Comparison of ENCODE assay signal across 8 mouse cellular contexts in genomic region chr15:80225796-80226195, GRCm38 (mm10). TPM values are rescaled to one million over a fixed set of nuclear protein-coding genes. Genes with fewer than 3 reads are reported as not detected.
DNase-seq lines count a peak whose midpoint lies in the region; ATAC-seq and TF ChIP-seq lines count a peak whose summit lies in the region.

No protein-coding gene starts in this region.

- no peak overlapping the region for H3K9ac ChIP-seq in forebrain, embryonic 12.5 days
- no peak overlapping the region for H3K9ac ChIP-seq in intestine, embryonic 14.5 days (ENCODE audit: low read length)
- no peak overlapping the region for H3K9ac ChIP-seq in lung, postnatal 0 days (replicated peaks; ENCODE audit: low read depth)

- DNase-seq in forebrain, embryonic 10.5 days (ENCODE audit: extremely low spot score, low spot score): peak; percentile 69
- DNase-seq in right cerebral cortex, adult 2 months (ENCODE audit: low spot score in 2 of 2): peak; percentile 47 to 53
- DNase-seq in right cerebral cortex, postnatal 25 days: no peak
- DNase-seq in cerebellum, adult 9-11 months: peak; percentile 42
- DNase-seq in intestine, embryonic 14.5 days (ENCODE audit: low spot score): peak; percentile 64
- peak; percentile 82 for DNase-seq in lung, postnatal 0 days (ENCODE audit: low spot score)
- DNase-seq in thymus, postnatal 0 days (ENCODE audit: low spot score): peak; percentile 67

- no peak overlapping the region for H3K27ac ChIP-seq in forebrain, embryonic 10.5 days
- no peak overlapping the region for H3K27ac ChIP-seq in forebrain, embryonic 12.5 days
- no peak overlapping the region for H3K27ac ChIP-seq in intestine, embryonic 14.5 days (ENCODE audit: low read depth)
- H3K27ac ChIP-seq in lung, postnatal 0 days (ENCODE audit: low read length): no peak overlapping the region

- H3K27me3 ChIP-seq in forebrain, embryonic 10.5 days (ENCODE audit: poor library complexity, severe bottlenecking): no peaks in the 10 kb centered on the region
- H3K27me3 ChIP-seq in forebrain, embryonic 12.5 days: no peaks in the 10 kb centered on the region
- H3K27me3 ChIP-seq in intestine, embryonic 14.5 days (replicated peaks; ENCODE audit: control insufficient read depth, insufficient read depth, low read length): no peaks in the 10 kb centered on the region
- no peaks in the 10 kb centered on the region for H3K27me3 ChIP-seq in lung, postnatal 0 days (replicated peaks; ENCODE audit: insufficient read depth, low read length)

- no peak for ATAC-seq in forebrain, embryonic 12.5 days (ENCODE audit: low FRiP score)
- no peak for ATAC-seq in intestine, embryonic 14.5 days (replicated peaks; ENCODE audit: low FRiP score, low TSS enrichment, low read depth)
- ATAC-seq in lung, postnatal 0 days: peak; percentile 81

- H3K9me3 ChIP-seq in forebrain, embryonic 10.5 days: no peaks in the 10 kb centered on the region
- no peaks in the 10 kb centered on the region for H3K9me3 ChIP-seq in forebrain, embryonic 12.5 days
- no peaks in the 10 kb centered on the region for H3K9me3 ChIP-seq in intestine, embryonic 14.5 days (ENCODE audit: control insufficient read depth, low read length)
- no peaks in the 10 kb centered on the region for H3K9me3 ChIP-seq in lung, postnatal 0 days (ENCODE audit: low read length)

- WGBS in forebrain, embryonic 10.5 days: 47% methylated on average over 2 of the region's 2 CpGs
- WGBS in forebrain, embryonic 12.5 days: 44% methylated on average over 2 of the region's 2 CpGs
- 48% methylated on average over 2 of the region's 2 CpGs for WGBS in intestine, embryonic 14.5 days
- 46% methylated on average over 2 of the region's 2 CpGs for WGBS in lung, postnatal 0 days

- TF ChIP-seq EP300 in lung, postnatal 0 days (IDR thresholded peaks at IDR 0.05): no peak

- peak; percentile 82 for TF ChIP-seq CTCF in lung, postnatal 0 days (IDR thresholded peaks at IDR 0.05)

- H3K36me3 ChIP-seq in forebrain, embryonic 10.5 days (replicated peaks): no peaks in the 10 kb centered on the region
- no peaks in the 10 kb centered on the region for H3K36me3 ChIP-seq in forebrain, embryonic 12.5 days (replicated peaks)
- H3K36me3 ChIP-seq in intestine, embryonic 14.5 days (ENCODE audit: control insufficient read depth, insufficient read depth, low read length): no peaks in the 10 kb centered on the region
- H3K36me3 ChIP-seq in lung, postnatal 0 days (ENCODE audit: insufficient read depth, low read length): no peaks in the 10 kb centered on the region

- H3K4me2 ChIP-seq in forebrain, embryonic 12.5 days: no peak overlapping the region
- H3K4me2 ChIP-seq in intestine, embryonic 14.5 days (ENCODE audit: low read length): no peak overlapping the region
- H3K4me2 ChIP-seq in lung, postnatal 0 days (replicated peaks; ENCODE audit: low read depth, low read length): no peak overlapping the region

- peaks cover 9% of the 10 kb centered on the region for H3K4me1 ChIP-seq in forebrain, embryonic 10.5 days
- H3K4me1 ChIP-seq in forebrain, embryonic 12.5 days: peaks cover 4% of the 10 kb centered on the region; the same call in 1 of the 2 replicates
- H3K4me1 ChIP-seq in intestine, embryonic 14.5 days (replicated peaks; ENCODE audit: control insufficient read depth, insufficient read depth, low read length): no peaks in the 10 kb centered on the region
- no peaks in the 10 kb centered on the region for H3K4me1 ChIP-seq in lung, postnatal 0 days (ENCODE audit: insufficient read depth, low read depth, low read length)

- no peak overlapping the region for H3K4me3 ChIP-seq in forebrain, embryonic 10.5 days
- H3K4me3 ChIP-seq in forebrain, embryonic 12.5 days (replicated peaks): no peak overlapping the region
- H3K4me3 ChIP-seq in intestine, embryonic 14.5 days (ENCODE audit: low read depth, low read length): no peak overlapping the region
- no peak overlapping the region for H3K4me3 ChIP-seq in lung, postnatal 0 days (ENCODE audit: low read depth, low read length)

RNA-seq across cellular contexts. Expression of gene Mief1, which starts 8.0 kb away (rescaled TPM):
- 44.3 and 48.2 TPM in 2 replicates for polyA plus RNA-seq in forebrain, embryonic 10.5 days (2016; fragmentation: Nextera tagmentation; extraction: Ambion mirVana)
- polyA plus RNA-seq in forebrain, embryonic 12.5 days (2016; fragmentation: Nextera tagmentation; extraction: Ambion mirVana): 38.6 and 44.2 TPM in 2 replicates
- polyA plus RNA-seq in intestine, embryonic 14.5 days (2014; fragmentation: Nextera tagmentation; extraction: Ambion mirVana): 32.0 and 38.8 TPM in 2 replicates
- 13.2 and 13.7 TPM in 2 replicates for polyA plus RNA-seq in lung, postnatal 0 days (2015; fragmentation: Nextera tagmentation; extraction: Ambion mirVana)
- polyA plus RNA-seq in thymus, postnatal 0 days (2015; fragmentation: Nextera tagmentation; extraction: Ambion mirVana): 25.3 and 27.7 TPM in 2 replicates

RNA-seq across cellular contexts. Expression of gene AC140267.1, which starts 9.8 kb away (rescaled TPM):
- polyA plus RNA-seq in forebrain, embryonic 10.5 days (2016; fragmentation: Nextera tagmentation; extraction: Ambion mirVana): 3.6 and 3.7 TPM in 2 replicates
- polyA plus RNA-seq in forebrain, embryonic 12.5 days (2016; fragmentation: Nextera tagmentation; extraction: Ambion mirVana): not detected in 2 replicates
- polyA plus RNA-seq in intestine, embryonic 14.5 days (2014; fragmentation: Nextera tagmentation; extraction: Ambion mirVana): not detected in 2 replicates
- polyA plus RNA-seq in lung, postnatal 0 days (2015; fragmentation: Nextera tagmentation; extraction: Ambion mirVana): not detected in 2 replicates
- not detected in 2 replicates for polyA plus RNA-seq in thymus, postnatal 0 days (2015; fragmentation: Nextera tagmentation; extraction: Ambion mirVana)

RNA-seq across cellular contexts. Expression of gene Atf4, which starts 29.2 kb away (rescaled TPM):
- polyA plus RNA-seq in forebrain, embryonic 10.5 days (2016; fragmentation: Nextera tagmentation; extraction: Ambion mirVana): 120 and 132 TPM in 2 replicates
- 132 and 142 TPM in 2 replicates for polyA plus RNA-seq in forebrain, embryonic 12.5 days (2016; fragmentation: Nextera tagmentation; extraction: Ambion mirVana)
- polyA plus RNA-seq in intestine, embryonic 14.5 days (2014; fragmentation: Nextera tagmentation; extraction: Ambion mirVana): 125 and 136 TPM in 2 replicates
- 113 and 115 TPM in 2 replicates for polyA plus RNA-seq in lung, postnatal 0 days (2015; fragmentation: Nextera tagmentation; extraction: Ambion mirVana)
- 103 and 106 TPM in 2 replicates for polyA plus RNA-seq in thymus, postnatal 0 days (2015; fragmentation: Nextera tagmentation; extraction: Ambion mirVana)

RNA-seq across cellular contexts. Expression of gene Rps19bp1, which starts 38.3 kb away (rescaled TPM):
- polyA plus RNA-seq in forebrain, embryonic 10.5 days (2016; fragmentation: Nextera tagmentation; extraction: Ambion mirVana): 63.5 and 66.2 TPM in 2 replicates
- 57.4 and 65.2 TPM in 2 replicates for polyA plus RNA-seq in forebrain, embryonic 12.5 days (2016; fragmentation: Nextera tagmentation; extraction: Ambion mirVana)
- polyA plus RNA-seq in intestine, embryonic 14.5 days (2014; fragmentation: Nextera tagmentation; extraction: Ambion mirVana): 67.2 and 69.6 TPM in 2 replicates
- 34.7 and 36.1 TPM in 2 replicates for polyA plus RNA-seq in lung, postnatal 0 days (2015; fragmentation: Nextera tagmentation; extraction: Ambion mirVana)
- polyA plus RNA-seq in thymus, postnatal 0 days (2015; fragmentation: Nextera tagmentation; extraction: Ambion mirVana): 56.7 and 58.4 TPM in 2 replicates

RNA-seq across cellular contexts. Expression of gene Mgat3, which starts 52.3 kb away (rescaled TPM):
- 5.1 and 5.9 TPM in 2 replicates for polyA plus RNA-seq in forebrain, embryonic 10.5 days (2016; fragmentation: Nextera tagmentation; extraction: Ambion mirVana)
- polyA plus RNA-seq in forebrain, embryonic 12.5 days (2016; fragmentation: Nextera tagmentation; extraction: Ambion mirVana): 8.6 and 9.6 TPM in 2 replicates
- polyA plus RNA-seq in intestine, embryonic 14.5 days (2014; fragmentation: Nextera tagmentation; extraction: Ambion mirVana): 10.5 and 11.1 TPM in 2 replicates
- polyA plus RNA-seq in lung, postnatal 0 days (2015; fragmentation: Nextera tagmentation; extraction: Ambion mirVana): 3.0 and 3.9 TPM in 2 replicates
- polyA plus RNA-seq in thymus, postnatal 0 days (2015; fragmentation: Nextera tagmentation; extraction: Ambion mirVana): 4.7 and 5.0 TPM in 2 replicates
